Mouse (Mus musculus) ES-Bruce4 (cell line): ENCODE measurements around the gene C3.

Experiments used
- CTCF ChIP-seq: IDR thresholded peaks from one replicate; pipeline ENCODE4 v1.8.1; 2011; ENCODE audit warnings: low read depth, low read length
- EP300 ChIP-seq: IDR thresholded peaks from 2 replicates; pipeline ENCODE4 v1.6.1; 2011; ENCODE audit warnings: low read depth, low read length; ENCODE audit not compliant: insufficient read depth
- POLR2A ChIP-seq: IDR thresholded peaks from one replicate; pipeline ENCODE4 v1.8.1; 2011; ENCODE audit warnings: low read length; ENCODE audit not compliant: insufficient read depth

GRCm38 (mm10) chr17:57230728-57231125, 2.8 kb upstream of the C3 start:
- TF ChIP-seq CTCF, result no peak
- no peak for TF ChIP-seq POLR2A
- TF ChIP-seq EP300, result no peak
